Mouse (Mus musculus): ENCODE measurements at regions not wholly inside any gene's neighbourhood (a gene's known extent, or its start where the extent isn't known, plus 50 kb on each side); places are given as distances from the start of the nearest gene placed in this dataset.

DNA sequence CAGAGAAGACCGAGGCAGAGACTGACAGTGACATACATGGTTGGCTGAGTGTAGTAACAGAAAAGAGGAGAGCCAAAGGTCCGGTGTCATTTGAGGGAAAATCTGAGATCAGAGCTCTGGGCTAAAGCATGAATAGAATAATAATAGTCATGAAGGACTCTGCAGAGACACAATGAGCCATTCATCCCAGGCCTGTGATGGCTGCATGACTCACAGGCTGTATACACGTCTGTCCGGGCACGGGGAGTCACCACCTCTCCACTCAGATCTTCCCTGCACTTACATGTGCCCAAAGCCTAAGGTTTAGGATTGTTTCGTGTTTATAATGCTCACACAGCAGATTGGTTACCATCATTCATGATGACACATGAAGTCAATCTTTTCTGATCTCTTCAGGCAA is 246.2 kb upstream of the Jmjd1c start:
- TF ChIP-seq CTCF (conservative IDR thresholded peaks at IDR 0.05; ENCODE audit: low read length) (no peak), NANOG (IDR thresholded peaks at IDR 0.05; ENCODE audit: borderline replicate concordance, low read length) (no peak)
